Mouse (Mus musculus) adrenal gland, adult 2 months (tissue): ENCODE measurements around the gene Arf1. TPM values are rescaled to one million over a fixed set of nuclear protein-coding genes. Genes with fewer than 3 reads are reported as not detected.
"Not testable (repeated sequence)": the region's sequence is repeated elsewhere in the genome, so short reads cannot be mapped to it uniquely, and the experiment has no call there.

Experiments
- DNase-seq: peaks from one replicate; pipeline ENCODE4 v3.0.0; 2021
- polyA plus RNA-seq: library from polyadenylated mRNA; depleted of rRNA; stranded (reverse); fragments of >200 nt; gene quantifications from 2 replicates; pipeline ENCODE4 v1.2.3, GENCODE M21; 2012
- total RNA-seq, 2 experiments: library from RNA; stranded (reverse); gene quantifications; 2 replicates each; pipeline ENCODE4 v1.2.3; 2021

Gene Arf1
- total and polyA plus RNA-seq, 3 experiments: 436 to 530 (median 451) TPM

DNA sequence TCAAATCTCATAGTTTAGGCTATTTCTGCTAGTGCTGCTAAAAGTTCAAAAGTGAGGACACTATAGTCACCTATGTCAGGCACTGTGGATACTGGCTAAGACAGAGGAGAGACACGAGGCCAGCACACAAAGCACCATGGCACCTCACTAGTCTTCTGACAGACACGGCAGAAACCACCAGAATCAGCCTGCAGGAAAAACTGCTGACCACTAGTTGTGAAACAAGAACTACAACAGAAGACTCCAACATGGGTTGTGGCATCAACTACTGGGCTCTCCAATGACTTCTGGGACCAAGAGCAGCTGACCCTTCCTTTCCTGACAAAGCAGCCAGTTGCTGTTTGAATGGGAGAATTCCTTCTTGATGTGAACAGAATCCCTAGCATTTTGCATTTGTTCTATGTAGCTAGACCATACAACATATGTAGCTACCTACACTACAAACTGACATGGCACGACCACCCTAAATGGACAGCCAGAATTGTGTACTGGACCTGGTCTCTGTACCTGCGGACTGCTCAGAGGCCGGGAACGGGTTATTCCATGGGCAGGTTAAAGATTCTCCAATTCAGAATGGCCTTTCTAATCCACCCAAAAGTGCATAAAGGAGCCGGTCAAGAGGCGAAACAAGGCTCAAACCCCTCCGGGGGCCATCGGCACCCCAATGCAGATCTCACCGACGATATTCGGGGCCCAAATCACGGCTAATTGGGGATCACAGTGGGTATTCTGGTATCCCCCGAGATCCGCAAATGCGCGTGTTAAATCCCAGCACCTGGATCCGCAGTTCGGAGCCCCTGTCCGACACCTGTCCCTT lies 1.1 kb downstream of the Arf1 start:
- peak; percentile 35 for DNase-seq

DNA sequence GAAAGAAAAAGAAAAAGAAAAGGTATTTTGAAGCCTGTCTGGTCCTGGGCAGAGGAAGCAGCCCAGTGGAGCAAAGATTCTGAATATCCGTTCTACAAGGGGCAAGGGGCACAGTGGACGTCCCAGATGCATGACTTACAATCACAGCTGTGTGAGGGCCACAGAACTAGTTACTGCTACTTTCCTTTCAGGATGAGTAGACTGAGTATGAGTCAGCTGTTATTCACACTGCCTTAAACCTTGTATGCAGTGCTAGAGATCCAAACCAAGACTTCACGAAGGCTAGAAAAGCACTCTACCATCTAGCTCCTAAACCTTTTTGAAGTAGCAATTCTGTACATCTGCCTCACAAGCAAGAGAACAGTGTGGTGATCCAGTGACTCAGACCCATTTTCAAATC lies 1.8 kb downstream of the Arf1 start:
- no peak for DNase-seq

- no peak for DNase-seq
These were observed 2.9 kb downstream of the Arf1 start for GRCm38 (mm10) chr11:59225167-59225566.

DNA sequence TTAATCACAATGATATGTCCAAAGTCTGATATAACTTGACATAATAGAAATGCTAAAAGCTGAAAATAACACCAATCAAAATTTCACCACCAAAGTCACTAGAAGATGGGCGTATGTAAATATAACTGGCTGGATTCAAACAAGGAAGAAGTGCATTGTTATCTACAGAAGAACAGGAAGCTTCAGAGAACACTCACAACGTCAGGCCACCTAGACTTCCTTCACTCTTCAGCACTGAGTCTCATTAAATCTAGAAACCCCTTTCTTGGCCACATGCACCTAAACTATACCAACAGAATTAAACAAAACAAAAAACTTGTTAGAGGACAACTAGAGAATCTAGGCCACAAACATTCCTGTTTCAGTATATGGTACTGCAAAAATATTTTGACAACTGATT lies 3.6 kb downstream of the Arf1 start:
- no peak for DNase-seq

DNA sequence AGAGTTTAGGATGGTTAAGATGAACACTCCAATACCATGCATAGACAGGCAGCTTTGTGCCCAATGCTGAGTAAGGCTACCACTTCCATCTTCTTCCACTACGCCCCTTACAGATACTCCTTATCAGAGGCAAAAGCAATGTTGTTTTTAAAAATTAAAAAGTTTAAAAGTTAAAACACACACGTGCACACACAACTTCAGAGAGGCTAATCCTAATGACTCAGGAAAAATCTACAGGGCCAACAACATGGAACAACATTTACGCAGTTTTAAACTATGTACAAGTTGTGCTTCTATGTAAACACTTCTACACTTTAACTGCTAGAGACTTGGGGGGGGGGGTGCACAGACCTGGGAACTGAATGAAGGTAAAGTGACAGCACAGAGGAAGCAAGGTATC lies 4.0 kb downstream of the Arf1 start:
- no peak for DNase-seq

DNA sequence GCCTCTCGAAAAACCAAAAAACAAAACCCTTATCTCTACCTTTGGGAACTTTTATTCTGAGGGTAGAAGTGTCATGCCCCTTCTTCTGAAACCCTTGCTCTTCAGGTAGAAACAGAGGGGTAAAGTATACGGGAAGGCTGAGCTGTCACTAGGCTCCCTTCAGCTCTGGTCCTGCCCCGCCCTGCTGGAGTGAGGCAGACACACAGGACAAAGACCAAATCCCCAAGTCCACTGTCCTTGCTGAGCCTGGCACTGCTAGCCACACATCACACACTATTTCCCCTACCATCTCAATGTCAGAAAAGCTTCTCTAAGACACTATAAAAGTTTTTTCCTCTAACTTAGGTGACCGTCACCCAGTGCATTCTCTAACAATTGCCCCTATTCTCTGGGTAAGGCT lies 5.8 kb downstream of the Arf1 start:
- DNase-seq: no peak

DNA sequence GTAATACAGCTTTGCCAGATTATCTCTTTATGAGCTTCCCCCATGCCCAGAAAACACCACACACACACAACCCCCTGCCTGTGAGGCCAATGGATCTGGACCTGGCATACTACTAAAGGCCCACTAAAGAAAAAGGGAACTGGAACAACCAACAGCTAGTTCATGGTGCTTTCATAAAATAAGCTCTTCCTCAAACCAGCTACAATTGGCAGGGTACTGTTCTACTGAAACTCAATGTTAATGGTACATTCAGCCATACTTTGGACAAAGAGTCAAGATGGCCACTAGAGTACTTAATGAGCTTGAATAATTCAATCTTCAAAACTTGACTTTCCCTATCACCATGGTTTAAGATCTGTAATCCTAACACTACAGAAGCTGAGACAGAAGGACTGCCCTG lies 6.5 kb downstream of the Arf1 start:
- DNase-seq: no peak

GRCm38 (mm10) chr11:59219064-59219463 lies 9.0 kb downstream of the Arf1 start:
- DNase-seq: no peak

GRCm38 (mm10) chr11:59218389-59218998 lies 9.6 kb downstream of the Arf1 start:
- no peak for DNase-seq

GRCm38 (mm10) chr11:59216955-59217354 lies 11.1 kb downstream of the Arf1 start:
- DNase-seq: no peak

GRCm38 (mm10) chr11:59212892-59213494 lies 15.1 kb downstream of the Arf1 start:
- no peak for DNase-seq

- DNase-seq: not testable (repeated sequence)
These were observed 15.8 kb downstream of the Arf1 start for GRCm38 (mm10) chr11:59212320-59212719.

DNA sequence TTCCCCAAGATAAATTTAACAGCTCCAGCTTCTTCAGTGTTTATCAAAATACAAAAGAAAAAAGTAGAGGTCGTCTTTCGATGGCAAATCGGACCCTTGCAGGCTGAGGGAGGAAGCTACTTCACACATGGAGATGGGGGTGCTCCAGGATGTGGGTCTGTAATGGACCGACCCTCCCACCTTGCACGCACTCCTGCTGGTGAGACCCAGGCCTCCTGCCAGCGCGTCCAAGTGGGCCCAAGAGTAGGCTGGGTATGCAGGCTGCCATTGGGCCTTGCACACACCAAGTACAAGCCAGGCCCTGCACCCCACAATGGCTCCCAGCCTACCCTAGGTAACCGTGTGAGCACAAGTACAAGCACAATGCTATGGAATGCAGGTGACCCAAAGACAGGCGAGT lies 16.5 kb downstream of the Arf1 start:
- not testable (repeated sequence) for DNase-seq

- DNase-seq: no peak
These were observed 18.1 kb downstream of the Arf1 start for GRCm38 (mm10) chr11:59210020-59210419.

- DNase-seq: no peak
These were observed 18.5 kb downstream of the Arf1 start for GRCm38 (mm10) chr11:59209580-59209979.

- DNase-seq: peak; percentile 89
These were observed 19.0 kb downstream of the Arf1 start for GRCm38 (mm10) chr11:59209003-59209441.

DNA sequence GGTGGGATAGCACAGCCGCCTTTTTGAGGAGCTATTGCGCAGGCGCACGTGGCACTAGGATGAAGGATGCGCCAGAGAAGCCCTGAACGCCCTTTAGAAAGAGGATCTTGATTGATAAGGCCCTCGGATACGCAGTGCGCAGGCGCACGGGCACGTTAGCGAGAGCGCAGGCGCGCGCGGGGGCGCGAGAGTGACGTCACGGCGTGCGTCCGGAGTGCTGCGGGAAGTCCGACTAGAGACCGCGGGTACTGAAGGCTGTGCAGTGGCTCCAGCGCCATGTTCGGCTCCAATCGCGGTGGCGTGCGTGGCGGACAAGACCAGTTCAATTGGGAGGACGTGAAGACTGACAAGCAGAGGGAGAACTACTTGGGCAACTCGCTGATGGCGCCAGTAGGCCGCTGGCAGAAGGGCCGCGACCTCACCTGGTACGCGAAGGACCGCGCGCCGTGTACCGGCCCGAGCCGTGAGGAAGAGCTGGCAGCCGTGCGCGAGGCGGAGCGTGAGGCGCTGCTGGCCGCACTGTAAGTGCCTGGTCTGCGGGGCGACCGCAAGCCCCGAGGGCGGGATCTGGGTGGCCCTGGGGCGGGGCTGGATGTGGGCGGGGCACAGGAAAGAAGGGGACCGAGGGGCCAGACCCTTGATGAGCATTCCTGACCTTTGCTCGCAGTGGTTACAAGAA lies 19.8 kb downstream of the Arf1 start, which contains the start of gene 2310033P09Rik:
TSS of gene 2310033P09Rik (plus strand) at position 169 of the 679 bp plus-strand sequence.
- DNase-seq: peak; percentile 95

GRCm38 (mm10) chr11:59202081-59202995 lies 25.7 kb downstream of the Arf1 start, which contains the start of gene Mrpl55:
TSS of gene Mrpl55 (plus strand) at chr11:59202486.
- peak; percentile 95 for DNase-seq

GRCm38 (mm10) chr11:59201216-59202002 lies 26.7 kb downstream of the Arf1 start:
- no peak for DNase-seq

- no peak for DNase-seq
These were observed 31.8 kb downstream of the Arf1 start for GRCm38 (mm10) chr11:59196230-59196629.

DNA sequence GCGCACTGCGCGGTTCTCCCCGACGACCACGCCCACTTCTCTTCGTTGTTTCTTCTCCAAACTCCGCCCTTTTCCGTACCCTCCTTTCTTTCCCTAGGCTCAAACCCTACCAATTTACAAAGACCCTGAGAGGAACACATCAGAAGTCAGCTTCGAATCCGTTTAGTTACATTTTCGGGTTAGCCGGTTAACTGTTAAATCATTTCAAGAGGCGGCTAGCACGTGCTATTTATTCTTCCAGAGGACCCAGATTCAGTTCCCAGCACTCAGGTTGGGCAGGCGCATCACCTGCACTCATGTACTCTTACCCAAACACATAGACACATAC lies 36.0 kb downstream of the Arf1 start, which contains the start of gene Guk1:
TSS of gene Guk1 (minus strand) at position 154 of the 328 bp plus-strand sequence.
- no peak for DNase-seq
